Mouse (Mus musculus): ENCODE results near the gene Ms4a6c. TPM values are rescaled to one million over a fixed set of nuclear protein-coding genes. Genes with fewer than 3 reads are reported as not detected.
"Not testable (repeated sequence)": the region's sequence is repeated elsewhere in the genome, so short reads cannot be mapped to it uniquely, and the experiment has no call there.

Gene Ms4a6c
- 10 to 100 TPM; 12.5 to 13.3 TPM for polyA plus RNA-seq (2017; shearing (Covaris generic))

- ATAC-seq: peak; percentile 16
These were observed at the start of gene Ms4a6c for GRCm38 (mm10) chr19:11469215-11469614. Gene Ms4a6c (plus strand): TSS chr19:11469366.

DNA sequence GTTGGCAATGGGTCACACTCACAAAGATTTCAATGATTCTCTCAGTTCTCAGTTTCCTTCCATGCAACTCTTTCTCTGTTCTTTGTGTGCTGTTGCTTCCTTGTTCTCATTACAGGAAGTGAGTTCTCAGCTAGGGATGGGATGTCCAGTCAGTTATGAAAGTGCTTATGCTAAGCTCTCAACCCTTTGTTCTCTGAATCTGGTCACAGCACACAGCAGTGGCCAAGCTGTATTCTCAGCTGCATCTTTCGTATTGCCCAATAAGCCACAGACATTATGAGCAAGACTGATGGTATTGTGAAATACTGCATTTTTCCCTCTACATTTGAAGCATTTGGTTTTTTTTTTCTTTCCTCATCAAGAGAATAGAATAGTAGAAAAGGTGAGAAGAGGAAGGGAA lies 38.0 kb upstream of the Ms4a6c start:
- ATAC-seq: not testable (repeated sequence)

- ATAC-seq: no peak
These were observed 33.9 kb upstream of the Ms4a6c start for GRCm38 (mm10) chr19:11435058-11435834.

DNA sequence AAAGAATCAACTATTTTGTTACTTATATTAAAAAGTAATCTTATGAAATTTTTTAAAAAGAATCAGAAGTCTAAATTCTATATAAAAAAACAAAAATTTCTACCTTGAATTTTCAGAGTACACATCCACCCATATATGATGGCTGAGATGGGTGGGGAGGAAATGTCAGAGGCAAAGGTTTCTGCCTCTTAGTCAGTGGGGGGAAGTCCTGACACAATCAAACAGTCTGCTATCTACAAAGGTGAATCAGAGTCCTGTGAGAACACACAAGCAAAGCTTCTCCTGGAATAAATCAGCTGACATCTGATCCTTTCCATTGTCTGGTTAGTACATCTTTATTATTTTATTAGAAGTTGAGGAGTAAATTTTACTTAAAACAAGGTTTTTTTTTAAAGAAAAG lies 25.8 kb upstream of the Ms4a6c start, which contains the start of gene Ms4a4b:
Gene Ms4a4b (plus strand): TSS at position 216 of the 400 bp plus-strand sequence.
- ATAC-seq: peak; percentile 51

DNA sequence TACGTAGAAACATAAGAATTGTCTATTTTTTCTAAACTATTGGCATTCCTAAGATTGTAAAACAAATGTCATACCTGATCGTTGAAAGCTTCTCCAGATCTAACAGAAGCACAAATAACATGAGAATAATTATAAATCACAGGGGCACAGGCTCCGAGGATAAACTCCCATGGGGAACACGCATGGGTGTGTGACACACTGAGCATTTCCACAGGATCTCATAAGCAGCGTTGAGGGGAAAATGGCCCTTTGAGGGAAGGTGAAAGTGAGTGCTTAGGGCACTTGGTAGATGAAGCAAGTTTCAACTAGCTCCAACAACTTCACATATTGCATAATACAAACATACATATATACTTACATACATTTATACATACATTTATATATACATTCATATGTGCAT lies 25.2 kb upstream of the Ms4a6c start:
- no peak for ATAC-seq

DNA sequence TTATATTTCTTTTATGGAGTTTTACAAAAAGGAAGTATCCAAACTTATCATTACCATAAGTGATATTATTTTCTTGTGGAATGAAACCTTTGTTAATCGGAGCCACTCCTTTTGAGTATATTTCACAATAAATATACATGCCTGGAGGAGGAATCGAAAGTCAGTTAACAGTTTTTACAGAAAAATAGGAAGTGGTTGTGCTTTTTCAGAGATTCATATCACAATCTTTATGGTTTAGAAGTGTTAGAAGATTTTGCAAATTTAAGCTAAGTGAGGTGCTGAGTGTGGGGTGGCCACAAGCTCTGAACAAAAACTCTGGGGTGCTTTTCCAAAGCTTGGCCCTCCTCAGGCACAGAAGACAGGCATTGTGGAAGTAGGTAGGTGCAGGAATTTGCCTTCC lies 21.9 kb upstream of the Ms4a6c start:
- peak; percentile 32 for ATAC-seq

DNA sequence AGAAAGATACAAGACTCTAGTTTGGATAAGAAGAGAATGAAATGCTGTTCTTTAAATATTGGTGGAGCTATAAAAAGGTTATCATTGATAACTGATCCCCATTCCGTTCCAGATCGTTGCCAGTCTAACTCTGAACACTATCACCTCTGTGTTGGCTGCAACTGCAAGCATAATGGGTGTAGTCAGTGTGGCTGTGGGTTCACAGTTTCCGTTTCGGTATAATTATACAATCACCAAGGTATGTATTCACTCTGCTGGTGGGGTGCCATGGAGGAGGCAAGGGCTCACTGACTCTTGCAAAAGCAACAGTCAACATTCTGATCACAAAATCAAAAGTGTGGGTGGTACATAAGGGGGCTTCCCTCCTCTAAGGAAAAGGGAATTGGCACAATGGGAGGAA lies 10.1 kb upstream of the Ms4a6c start:
- ATAC-seq: peak; percentile 61

DNA sequence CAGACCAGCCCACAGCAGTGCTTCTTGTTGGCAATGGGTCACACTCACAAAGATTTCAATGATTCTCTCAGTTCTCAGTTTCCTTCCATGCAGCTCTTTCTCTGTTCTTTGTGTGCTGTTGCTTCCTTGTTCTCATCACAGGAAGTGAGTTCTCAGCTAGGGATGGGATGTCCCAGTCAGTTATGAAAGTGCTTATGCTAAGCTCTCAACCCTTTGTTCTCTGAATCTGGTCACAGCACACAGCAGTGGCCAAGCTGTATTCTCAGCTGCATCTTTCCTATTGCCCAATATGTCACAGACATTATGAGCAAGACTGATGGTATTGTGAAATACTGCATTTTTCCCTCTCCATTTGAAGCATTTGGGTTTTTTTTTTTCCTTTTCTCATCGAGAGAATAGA lies 4.4 kb upstream of the Ms4a6c start:
- peak; percentile 44 for ATAC-seq

GRCm38 (mm10) chr19:11466471-11466870 lies 2.7 kb upstream of the Ms4a6c start:
- ATAC-seq: no peak

DNA sequence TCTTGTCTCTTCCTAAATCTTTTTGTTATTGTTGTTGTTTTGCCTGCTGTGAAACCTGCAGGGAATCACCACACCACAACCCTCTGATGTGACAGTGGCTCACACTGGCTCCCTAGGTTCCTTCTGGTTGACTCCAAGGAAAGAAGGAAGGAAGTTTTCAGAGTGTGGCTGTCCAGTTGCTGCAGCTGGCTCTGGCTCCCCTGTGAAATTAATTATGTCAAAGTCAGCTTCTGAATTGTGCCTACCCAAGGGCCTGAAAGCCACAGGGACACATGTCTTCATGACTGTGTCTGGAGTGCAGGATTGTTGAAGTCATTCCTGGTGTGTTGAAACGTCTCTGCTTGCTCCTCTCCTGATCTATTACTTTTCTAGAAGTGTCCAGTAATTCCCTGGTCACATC lies 805 bp upstream of the Ms4a6c start:
- ATAC-seq: not testable (repeated sequence)

- no peak for ATAC-seq
These were observed 10.5 kb downstream of the Ms4a6c start for GRCm38 (mm10) chr19:11479714-11480113.

DNA sequence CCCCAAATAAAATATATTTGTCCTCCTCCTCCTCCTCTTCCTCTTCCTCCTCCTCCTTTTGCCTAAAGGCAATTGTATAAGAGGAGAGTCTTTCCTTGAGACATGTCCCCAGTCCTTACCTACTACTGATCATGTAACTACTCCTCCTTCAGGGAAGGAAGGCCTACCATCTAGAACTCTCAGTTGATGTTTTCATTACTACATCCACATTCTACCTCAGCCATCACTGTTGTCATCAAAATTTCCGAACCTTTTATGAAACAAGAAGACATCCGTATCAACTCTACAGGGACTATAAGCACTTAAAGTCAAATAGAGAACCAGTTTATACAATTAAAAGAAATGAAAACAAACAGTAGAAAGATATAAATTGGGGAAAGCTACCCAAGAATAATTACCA lies 13.5 kb downstream of the Ms4a6c start:
- no peak for ATAC-seq

DNA sequence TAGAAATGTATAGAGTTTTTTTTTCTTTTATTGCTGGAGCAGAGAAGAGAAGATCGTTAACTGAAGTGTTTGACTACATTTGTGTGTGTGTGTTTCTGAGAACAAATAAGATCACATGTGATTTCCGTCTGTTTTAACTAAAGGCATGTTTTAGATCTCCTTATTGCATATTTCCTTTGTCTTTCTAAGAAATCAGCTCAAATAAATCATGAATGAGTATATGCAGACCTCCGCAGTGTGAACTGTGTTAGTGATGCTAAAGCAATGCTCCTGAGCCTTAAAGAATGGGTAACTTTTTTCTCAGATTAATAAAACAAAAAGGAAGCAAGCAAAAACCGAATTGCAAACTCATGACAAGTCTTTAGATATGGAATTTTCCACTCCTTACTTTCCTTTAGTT lies 14.8 kb downstream of the Ms4a6c start:
- no peak for ATAC-seq

GRCm38 (mm10) chr19:11484388-11484787 lies 15.2 kb downstream of the Ms4a6c start:
- ATAC-seq: peak; percentile 19

- ATAC-seq: no peak
These were observed 16.1 kb downstream of the Ms4a6c start for GRCm38 (mm10) chr19:11485266-11485665.

GRCm38 (mm10) chr19:11485746-11486145 lies 16.6 kb downstream of the Ms4a6c start, which contains the start of gene Gm8369:
Gene Gm8369 (plus strand): TSS chr19:11485938.
- ATAC-seq: peak; percentile 63

- ATAC-seq: peak; percentile 16
These were observed 17.4 kb downstream of the Ms4a6c start for GRCm38 (mm10) chr19:11486599-11486998.

- peak; percentile 51 for ATAC-seq
These were observed 22.4 kb downstream of the Ms4a6c start for GRCm38 (mm10) chr19:11491406-11492189.

DNA sequence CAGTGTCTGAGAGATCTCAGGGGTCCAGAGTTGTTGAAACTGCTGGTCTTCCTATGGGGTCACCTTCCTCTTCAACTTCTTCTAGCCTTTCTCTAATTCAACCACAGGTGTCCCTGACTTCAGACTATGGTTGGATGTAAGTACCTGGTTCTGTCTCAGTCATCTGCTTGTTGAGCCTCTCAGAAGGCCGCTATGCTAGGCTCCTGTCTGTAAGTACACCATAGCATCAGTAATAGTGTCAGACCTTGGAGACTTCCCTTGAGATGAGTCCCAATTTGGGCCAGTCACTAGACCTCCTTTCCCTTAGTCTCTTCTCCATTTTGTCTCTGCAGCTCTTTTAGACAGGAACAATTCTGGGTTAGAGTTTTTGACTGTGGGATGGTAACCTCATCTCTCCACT lies 23.5 kb downstream of the Ms4a6c start:
- ATAC-seq: no peak

DNA sequence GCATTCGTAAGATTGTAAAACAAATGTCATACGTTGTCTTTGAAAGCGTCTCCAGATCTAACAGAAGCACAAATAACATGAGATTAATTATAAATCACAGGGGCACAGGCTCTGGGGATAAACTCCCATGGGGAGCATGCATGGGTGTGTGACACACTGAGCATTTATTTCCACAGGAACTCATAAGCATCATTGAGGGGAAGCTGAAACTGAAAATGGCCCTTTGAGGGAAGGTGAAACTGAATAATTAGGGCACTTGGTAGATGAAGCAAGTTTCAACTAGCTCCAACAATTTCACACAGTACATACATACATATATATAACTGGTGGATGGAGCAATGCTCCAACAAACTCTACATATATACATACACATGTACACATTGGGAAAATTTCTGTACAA lies 25.4 kb downstream of the Ms4a6c start:
- ATAC-seq: peak; percentile 47

GRCm38 (mm10) chr19:11496361-11496760 lies 27.2 kb downstream of the Ms4a6c start:
- ATAC-seq: peak; percentile 26

DNA sequence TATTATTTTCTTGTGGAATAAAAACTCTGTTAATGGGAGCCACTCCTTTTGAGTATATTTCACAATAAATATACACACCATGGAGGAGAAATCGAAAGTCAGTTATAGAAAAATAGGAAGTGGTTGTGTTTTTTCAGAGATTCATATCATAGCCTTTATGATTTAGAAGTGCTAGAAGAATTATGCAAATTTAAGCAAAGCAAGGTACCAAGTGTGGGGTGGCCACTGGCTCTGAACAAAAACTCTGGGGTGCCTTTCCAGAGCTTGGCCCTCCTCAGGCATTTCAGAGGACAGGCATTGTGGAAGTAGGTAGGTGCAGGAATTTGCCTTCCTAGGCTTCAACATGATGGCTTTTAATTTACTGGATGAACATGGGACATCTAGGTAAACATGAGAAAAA lies 28.1 kb downstream of the Ms4a6c start:
- peak; percentile 38 for ATAC-seq

GRCm38 (mm10) chr19:11500796-11501195 lies 31.6 kb downstream of the Ms4a6c start:
- peak; percentile 33 for ATAC-seq

- ATAC-seq: peak; percentile 37
These were observed 32.2 kb downstream of the Ms4a6c start for GRCm38 (mm10) chr19:11501326-11501725.
